Mouse (Mus musculus) hindbrain, embryonic 15.5 days (tissue): Measurements from ENCODE around the gene Olfr490. TPM values are rescaled to one million over a fixed set of nuclear protein-coding genes. Genes with fewer than 3 reads are reported as not detected.

Experiments used
- ATAC-seq: fragments of 200-750 bp; cut with Nextera tagmentation; 2 replicates; pipeline ENCODE4 v1.8.0; 2017; ENCODE audit warnings: low read depth, moderate number of reproducible peaks, moderate TSS enrichment; ENCODE audit not compliant: low FRiP score
- H3K27ac ChIP-seq: fragments of 300-500 bp; sonication (generic); replicated peaks from 2 replicates; pipeline ENCODE4 v1.5.1; 2015; ENCODE audit warnings: mild to moderate bottlenecking, inconsistent platforms
- H3K27me3 ChIP-seq: fragments of 300-500 bp; sonication (generic); 2 replicates; pipeline ENCODE4 v1.6.1; 2015; ENCODE audit warnings: control low read depth, inconsistent platforms
- H3K36me3 ChIP-seq: fragments of 300-500 bp; sonication (generic); 2 replicates; pipeline ENCODE4 v1.6.1; 2015; ENCODE audit warnings: control low read depth, inconsistent platforms
- H3K4me1 ChIP-seq: fragments of 300-500 bp; sonication (generic); replicated peaks from 2 replicates; pipeline ENCODE4 v1.6.1; 2015; ENCODE audit warnings: control low read depth, inconsistent platforms
- H3K4me2 ChIP-seq: fragments of 300-500 bp; sonication (generic); 2 replicates; pipeline ENCODE4 v1.6.1; 2015; ENCODE audit warnings: moderate library complexity, mild to moderate bottlenecking, inconsistent platforms
- H3K4me3 ChIP-seq: fragments of 300-500 bp; sonication (generic); 2 replicates; pipeline ENCODE4 v1.5.1; 2015; ENCODE audit warnings: mild to moderate bottlenecking, inconsistent platforms
- H3K9ac ChIP-seq: fragments of 300-500 bp; sonication (generic); 2 replicates; pipeline ENCODE4 v1.6.1; 2015; ENCODE audit warnings: inconsistent platforms
- H3K9me3 ChIP-seq: fragments of 300-500 bp; sonication (generic); 2 replicates; pipeline ENCODE4 v1.6.1; 2016; ENCODE audit warnings: control low read depth, inconsistent platforms
- WGBS: fragments of 180-500 bp; shearing (Covaris S2); methylation state at CpG from one replicate; pipeline ENCODE4 v1.1.7; 2015; 5-methylcytosine and 5-hydroxymethylcytosine counted together
- polyA plus RNA-seq: library from polyadenylated mRNA; unstranded; fragments of >200 nt; fragmentation: Nextera tagmentation; extraction: Ambion mirVana; gene quantifications from 2 replicates; pipeline ENCODE4 v1.2.1, GENCODE M21; 2015

Olfr490 gene
- not detected in 2 replicates for polyA plus RNA-seq

DNA sequence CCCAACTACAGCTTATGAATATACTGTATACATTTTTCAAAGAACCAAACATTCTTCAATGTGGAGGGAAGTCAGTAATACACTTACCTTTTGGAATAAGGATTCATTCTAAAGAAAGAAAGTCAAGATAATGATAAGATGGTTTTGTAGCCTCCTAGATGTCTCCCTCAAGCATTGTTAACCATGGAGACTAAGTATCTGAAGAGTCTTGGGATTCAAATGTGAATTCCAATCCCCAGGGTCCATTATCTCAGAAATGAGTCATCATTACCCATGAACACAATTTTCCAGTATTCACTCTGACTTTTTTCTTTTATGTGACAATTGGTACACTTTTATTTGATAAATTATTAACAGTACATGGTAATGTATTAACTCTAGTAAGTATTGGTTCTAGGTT lies at the start of gene Olfr490:
Gene Olfr490, minus strand, starts transcription at position 101 of the 400 bp plus-strand sequence.
- no peaks in the 10 kb centered on the region for H3K27me3 ChIP-seq
- ATAC-seq = no peak

GRCm38 (mm10) chr7:108323574-108323973 lies 34.8 kb upstream of the Olfr490 start, which contains the start of gene Olfr492:
Olfr492 (minus strand) TSS chr7:108323674.
- Histone ChIP-seq H3K9ac (no peak within 1 kb of the TSS), H3K4me2 (no peak within 1 kb of the TSS), H3K27me3 (no peaks in the 10 kb centered on the region), H3K4me3 (no peak within 1 kb of the TSS), H3K9me3 (no peaks in the 10 kb centered on the region), H3K36me3 (no peaks in the 10 kb centered on the region), H3K27ac (no peak within 1 kb of the TSS), H3K4me1 (no peaks in the 10 kb centered on the region)
- 92% methylated on average over 2 of the region's 2 CpGs for WGBS
- no peak for ATAC-seq

More for the DNA sequence above, at the start of gene Olfr490:
- H3K27ac ChIP-seq = no peak within 1 kb of the TSS
- no peak within 1 kb of the TSS for H3K4me2 ChIP-seq
- no peak within 1 kb of the TSS for H3K4me3 ChIP-seq
- H3K36me3 ChIP-seq = no peaks in the 10 kb centered on the region
- H3K9me3 ChIP-seq = no peaks in the 10 kb centered on the region
- no peak within 1 kb of the TSS for H3K9ac ChIP-seq
- H3K4me1 ChIP-seq = no peaks in the 10 kb centered on the region

DNA sequence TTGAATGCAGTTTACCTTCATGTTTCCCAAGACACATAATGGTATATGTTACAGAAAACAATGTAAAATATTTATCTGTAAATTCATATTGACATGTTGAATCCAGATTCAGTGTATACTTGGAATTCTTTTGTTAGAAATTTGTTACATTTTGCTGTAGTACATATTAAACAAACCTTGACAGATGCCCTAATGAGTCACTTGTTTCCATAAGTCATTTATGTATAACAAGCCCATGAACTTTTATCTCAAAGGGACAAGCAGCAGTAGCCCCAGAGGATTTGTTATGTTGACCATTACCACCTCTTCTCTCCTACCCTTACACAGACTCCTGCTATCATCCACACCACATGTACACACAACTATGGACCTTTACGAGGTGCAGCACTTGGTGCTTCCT lies 24.4 kb upstream of the Olfr490 start, which contains the start of gene Olfr491:
Gene Olfr491, plus strand, starts transcription at position 301 of the 400 bp plus-strand sequence.
- no peaks in the 10 kb centered on the region for H3K36me3 ChIP-seq
- no peaks in the 10 kb centered on the region for H3K27me3 ChIP-seq
- H3K4me3 ChIP-seq = no peak within 1 kb of the TSS
- H3K4me1 ChIP-seq = no peaks in the 10 kb centered on the region
- H3K9me3 ChIP-seq = no peaks in the 10 kb centered on the region
- 80% methylated on average over 1 of the region's 1 CpGs for WGBS
- H3K27ac ChIP-seq = no peak within 1 kb of the TSS
- ATAC-seq = no peak
- no peak within 1 kb of the TSS for H3K4me2 ChIP-seq
- no peak within 1 kb of the TSS for H3K9ac ChIP-seq

DNA sequence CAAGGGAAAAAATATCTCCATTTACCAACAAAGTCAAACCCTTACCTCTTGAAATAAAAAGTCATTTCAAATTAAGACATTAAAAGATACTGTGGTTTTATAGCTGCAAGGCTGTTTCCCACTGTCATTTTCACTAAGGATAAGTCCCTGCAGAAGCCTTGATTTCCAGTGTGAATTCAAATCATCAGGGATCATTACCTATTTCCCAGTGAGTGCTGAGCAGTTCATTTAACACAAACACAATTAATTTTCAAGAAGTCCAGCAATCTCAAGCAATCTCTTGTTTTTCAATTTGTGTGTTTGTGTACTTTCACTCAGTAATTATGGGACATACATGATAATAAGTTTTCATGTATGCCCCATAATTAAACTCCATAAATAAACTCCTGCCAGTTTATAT lies 30.5 kb downstream of the Olfr490 start, which contains the start of gene Olfr488:
Gene Olfr488, minus strand, starts transcription at position 101 of the 400 bp plus-strand sequence.
- Histone ChIP-seq H3K4me2 (no peak within 1 kb of the TSS), H3K27me3 (no peaks in the 10 kb centered on the region), H3K4me1 (no peaks in the 10 kb centered on the region), H3K9ac (no peak within 1 kb of the TSS), H3K4me3 (no peak within 1 kb of the TSS), H3K9me3 (no peaks in the 10 kb centered on the region), H3K27ac (no peak within 1 kb of the TSS), H3K36me3 (no peaks in the 10 kb centered on the region)
- ATAC-seq = no peak

Other genes with a start within 250 kb of the Olfr490 start
- not detected in 2 replicates for gene Olfr479, start 238.2 kb downstream of the Olfr490 start, polyA plus RNA-seq
- not detected in 2 replicates for gene Olfr480, start 221.6 kb downstream of the Olfr490 start, polyA plus RNA-seq
- not detected in 2 replicates for gene Olfr481, start 209.1 kb downstream of the Olfr490 start, polyA plus RNA-seq
- gene Olfr482, start 191.3 kb downstream of the Olfr490 start, polyA plus RNA-seq = 0.07 TPM in 1 of 2 replicates, not detected in the other
- gene Olfr483, start 188.1 kb downstream of the Olfr490 start, polyA plus RNA-seq = not detected in 2 replicates
- gene Olfr484, start 161.5 kb downstream of the Olfr490 start, polyA plus RNA-seq = not detected in 2 replicates
- gene Olfr485, start 129.1 kb downstream of the Olfr490 start, polyA plus RNA-seq = not detected in 2 replicates
- not detected in 2 replicates for gene Olfr486, start 116.2 kb downstream of the Olfr490 start, polyA plus RNA-seq
- gene Olfr487, start 74.3 kb downstream of the Olfr490 start, polyA plus RNA-seq = not detected in 2 replicates
- gene Olfr488, start 30.6 kb downstream of the Olfr490 start, polyA plus RNA-seq = not detected in 2 replicates
- not detected in 2 replicates for gene Olfr491, start 24.5 kb upstream of the Olfr490 start, polyA plus RNA-seq
- gene Olfr492, start 34.7 kb upstream of the Olfr490 start, polyA plus RNA-seq = not detected in 2 replicates
- not detected in 2 replicates for gene Olfr493, start 58.0 kb upstream of the Olfr490 start, polyA plus RNA-seq
- not detected in 2 replicates for gene Olfr494, start 76.4 kb upstream of the Olfr490 start, polyA plus RNA-seq
- gene Olfr495, start 104.2 kb upstream of the Olfr490 start, polyA plus RNA-seq = not detected in 2 replicates
- not detected in 2 replicates for gene Olfr497, start 131.5 kb upstream of the Olfr490 start, polyA plus RNA-seq
- not detected in 2 replicates for gene Olfr498, start 176.4 kb upstream of the Olfr490 start, polyA plus RNA-seq
- gene Olfr502, start 236.1 kb upstream of the Olfr490 start, polyA plus RNA-seq = not detected in 2 replicates